Mouse (Mus musculus) large intestine, adult 2 months (tissue): ENCODE measurements at regions not wholly inside any gene's neighbourhood (a gene's known extent, or its start where the extent isn't known, plus 50 kb on each side); places are given as distances from the start of the nearest gene placed in this dataset.
A peak's percentile ranks its signal among the peaks of the same experiment; 100 is the strongest.

Experiments used
- DNase-seq: peaks from one replicate; pipeline ENCODE4 v3.0.0-alpha.2; 2012; ENCODE audit warnings: low read depth, low spot score
- WGBS: fragments of 180-500 bp; shearing (Covaris S2); methylation state at CpG from one replicate; pipeline ENCODE4 v1.1.7; 2018; 5-methylcytosine and 5-hydroxymethylcytosine counted together

DNA sequence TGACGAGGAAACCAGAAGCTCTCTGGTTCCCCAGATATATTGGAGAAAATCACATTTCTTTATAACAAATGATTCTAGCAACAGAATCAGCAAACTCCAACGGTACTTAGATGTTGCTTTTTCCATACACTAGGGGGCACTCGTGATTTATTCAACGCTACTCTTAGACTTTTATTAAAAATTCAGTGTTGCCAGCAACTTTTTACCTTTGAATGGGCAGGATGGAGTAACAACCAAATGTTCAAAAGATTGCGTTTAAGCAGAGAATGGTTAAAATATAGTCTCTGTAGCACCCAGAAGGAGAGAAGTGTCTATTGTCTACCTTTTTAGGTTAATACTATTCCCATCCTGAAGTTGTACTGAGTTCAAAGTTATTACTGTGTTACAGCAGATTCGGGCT lies 715.4 kb upstream of the Cblb start:
- WGBS: 15% methylated on average over 6 of the region's 6 CpGs
- DNase-seq: peak; percentile 24

- 87% methylated on average over 1 of the region's 1 CpGs for WGBS
- no peak for DNase-seq
Observed at GRCm38 (mm10) chr16:51332262-51332661, 698.8 kb upstream of the Cblb start.

DNA sequence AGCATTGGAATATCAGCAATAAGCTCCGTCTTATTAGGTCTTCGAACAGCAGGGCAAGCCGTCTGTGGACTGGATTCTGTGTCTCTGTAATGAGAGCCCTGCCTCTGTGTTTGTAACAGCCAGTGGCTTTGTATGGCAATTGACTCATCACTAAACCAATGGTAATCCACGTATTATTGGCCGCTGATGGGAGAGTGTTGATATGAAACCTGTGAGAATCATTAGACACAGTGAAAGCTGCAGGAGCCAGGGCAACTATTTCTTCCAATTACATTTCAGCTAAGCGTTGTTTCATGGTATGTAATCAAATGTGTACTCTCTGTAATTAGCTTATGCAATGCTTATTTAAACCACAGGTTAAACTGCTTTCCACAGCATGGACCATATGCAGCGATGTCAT lies 696.1 kb upstream of the Cblb start:
- DNase-seq: no peak
- whole genome bisulfite sequencing: 85% methylated on average over 7 of the region's 7 CpGs

- no peak for DNase-seq
Observed at GRCm38 (mm10) chr16:51347120-51347519, 683.9 kb upstream of the Cblb start.

DNA sequence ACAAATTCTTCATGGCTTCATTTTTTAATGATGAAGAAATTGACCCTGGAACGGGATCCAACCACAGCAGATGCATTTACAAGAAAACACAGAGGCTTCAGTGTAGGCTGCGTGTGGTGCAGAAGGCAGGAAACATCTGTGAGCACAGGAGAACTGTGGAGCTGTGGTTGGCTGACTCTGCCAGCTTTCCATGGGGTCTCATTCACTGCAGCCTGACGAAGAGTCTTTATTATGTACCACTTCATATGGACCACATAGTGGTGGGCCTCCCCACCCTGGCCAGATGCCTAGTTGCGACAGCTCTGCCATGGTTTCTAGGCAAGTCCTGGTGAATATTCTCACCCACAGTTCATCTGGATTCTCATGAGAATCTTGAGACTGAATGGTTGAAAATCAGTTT lies 678.9 kb upstream of the Cblb start:
- 62% methylated on average over 4 of the region's 4 CpGs for WGBS
- no peak for DNase-seq

- WGBS: 91% methylated on average over 2 of the region's 2 CpGs
- DNase-seq: no peak
Observed at GRCm38 (mm10) chr16:51353791-51354190, 677.2 kb upstream of the Cblb start.

GRCm38 (mm10) chr16:51370070-51370469 lies 661.0 kb upstream of the Cblb start:
- DNase-seq: no peak
- WGBS: 46% methylated on average over 1 of the region's 1 CpGs

GRCm38 (mm10) chr16:51386456-51386855 lies 644.6 kb upstream of the Cblb start:
- DNase-seq: no peak
- WGBS: 28% methylated on average over 2 of the region's 2 CpGs

- WGBS: 87% methylated on average over 1 of the region's 1 CpGs
- no peak for DNase-seq
Observed at GRCm38 (mm10) chr16:51387498-51387897, 643.5 kb upstream of the Cblb start.

DNA sequence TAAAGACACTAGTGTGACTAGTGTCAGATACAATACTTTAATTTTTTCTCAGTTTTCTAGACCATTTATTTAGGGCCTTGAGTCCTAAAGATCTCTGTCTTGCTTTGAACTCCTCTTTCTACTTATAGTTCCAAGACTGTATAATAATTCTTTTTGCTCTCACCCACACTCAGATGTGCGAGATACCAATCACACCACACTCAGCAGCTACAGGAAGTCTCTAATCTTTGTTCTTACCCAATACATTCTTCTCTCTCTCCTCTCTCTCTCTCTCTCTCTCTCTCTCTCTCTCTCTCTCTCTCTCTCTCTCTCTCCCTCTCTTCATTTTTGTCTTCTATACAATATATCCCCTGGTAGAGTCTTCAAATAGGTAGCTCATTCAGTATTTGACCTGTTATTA lies 637.2 kb upstream of the Cblb start:
- WGBS: 82% methylated on average over 1 of the region's 1 CpGs
- no peak for DNase-seq
